Mouse (Mus musculus) megakaryocyte, embryonic 14.5 days (primary cell): ENCODE results near the gene Arpc2.

ENCODE experiments used
- FLI1 ChIP-seq: IDR thresholded peaks from 2 replicates; pipeline ENCODE4 v1.6.1; 2012; ENCODE audit warnings: low read length, inconsistent platforms, mixed read lengths
- GATA1 ChIP-seq: IDR thresholded peaks from 3 replicates; pipeline ENCODE4 v1.6.1; 2012; ENCODE audit warnings: mixed read lengths, low read length, inconsistent platforms, borderline replicate concordance

- TF ChIP-seq GATA1, result no peak
- no peak for TF ChIP-seq FLI1
Observed at GRCm38 (mm10) chr1:74275015-74275414, 39.1 kb downstream of the Arpc2 start.
